Mouse (Mus musculus): ENCODE data around the gene Ucma. TPM values are rescaled to one million over a fixed set of nuclear protein-coding genes. Genes with fewer than 3 reads are reported as not detected.

Ucma gene
- polyA plus RNA-seq, 1 experiment, result not detected

DNA sequence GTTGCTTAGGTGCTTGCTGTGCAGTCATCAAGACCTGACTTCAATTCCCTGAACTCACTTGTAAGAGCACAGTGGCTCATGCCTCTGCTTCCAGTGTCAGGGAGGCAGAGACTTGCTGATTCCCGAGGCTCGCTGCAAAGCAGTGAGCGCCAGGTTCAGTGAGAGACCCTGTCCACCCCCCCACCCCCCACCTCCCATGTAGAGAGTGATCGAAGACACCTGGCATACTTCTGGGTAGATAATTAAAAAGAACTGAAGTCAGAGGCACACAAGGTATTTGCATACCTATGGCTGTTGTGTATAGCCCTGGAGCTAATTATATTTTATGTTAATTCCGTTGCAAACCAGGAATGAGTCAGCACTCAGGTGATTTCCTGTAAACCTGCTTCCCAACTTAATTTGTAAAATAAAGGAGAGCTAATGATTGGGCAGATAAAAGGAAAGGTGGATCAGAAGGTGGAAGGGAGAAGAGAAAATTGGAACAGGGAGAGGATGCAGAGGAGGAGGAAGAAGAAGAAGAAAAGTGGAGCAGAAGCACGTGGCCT, 21.6 kb upstream of the Ucma start:
- no peaks in the 10 kb centered on the region for H3K36me3 ChIP-seq (ENCODE audit: control insufficient read depth, insufficient read depth, low read length)
- H3K4me3 ChIP-seq (ENCODE audit: insufficient read depth, low read depth, low read length), result no peak overlapping the region
- TF ChIP-seq CTCF (conservative IDR thresholded peaks at IDR 0.05; ENCODE audit: insufficient read depth, insufficient read length, low read depth, low read length), result no peak
- H3K27me3 ChIP-seq (replicated peaks; ENCODE audit: control insufficient read depth, insufficient read depth, low read length), result no peaks in the 10 kb centered on the region
- H3K27ac ChIP-seq (ENCODE audit: insufficient read depth, low read depth, low read length), result no peak overlapping the region
- 58% methylated on average over 6 of the region's 6 CpGs for WGBS
- DNase-seq, result no peak
- no peaks in the 10 kb centered on the region for H3K4me1 ChIP-seq (ENCODE audit: control insufficient read depth, insufficient read depth, low read length)

DNA sequence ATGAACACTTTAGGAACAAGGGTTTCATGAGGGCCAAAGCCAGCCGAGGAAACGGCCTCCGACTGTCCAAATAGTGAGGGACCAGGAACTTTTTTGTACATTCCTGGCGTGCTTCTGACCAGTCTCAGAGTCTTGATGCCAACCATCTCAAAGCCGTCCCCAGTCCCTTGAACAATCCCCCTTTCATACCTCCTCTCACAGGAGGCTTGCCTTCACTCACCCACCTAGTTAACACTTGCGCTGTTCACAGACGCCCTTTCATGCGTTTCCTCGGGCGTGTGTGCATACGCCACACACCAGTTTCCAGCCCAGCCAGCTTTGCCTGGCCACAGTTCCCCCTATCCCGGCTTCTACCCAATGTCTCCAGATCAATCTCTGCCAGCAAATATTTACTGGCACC, 17.9 kb upstream of the Ucma start:
- no peak overlapping the region for H3K27ac ChIP-seq (ENCODE audit: insufficient read depth, low read depth, low read length)
- TF ChIP-seq CTCF (conservative IDR thresholded peaks at IDR 0.05; ENCODE audit: insufficient read depth, insufficient read length, low read depth, low read length) (no peak), POLR2A (IDR thresholded peaks at IDR 0.05; ENCODE audit: low read depth, low read length) (no peak)
- no peak overlapping the region for H3K4me3 ChIP-seq (ENCODE audit: insufficient read depth, low read depth, low read length)
- no peaks in the 10 kb centered on the region for H3K4me1 ChIP-seq (ENCODE audit: control insufficient read depth, insufficient read depth, low read length)
- H3K27me3 ChIP-seq (replicated peaks; ENCODE audit: control insufficient read depth, insufficient read depth, low read length), result no peaks in the 10 kb centered on the region
- no peak for DNase-seq
- 85% methylated on average over 12 of the region's 12 CpGs for WGBS
- H3K36me3 ChIP-seq (ENCODE audit: control insufficient read depth, insufficient read depth, low read length), result no peaks in the 10 kb centered on the region

DNA sequence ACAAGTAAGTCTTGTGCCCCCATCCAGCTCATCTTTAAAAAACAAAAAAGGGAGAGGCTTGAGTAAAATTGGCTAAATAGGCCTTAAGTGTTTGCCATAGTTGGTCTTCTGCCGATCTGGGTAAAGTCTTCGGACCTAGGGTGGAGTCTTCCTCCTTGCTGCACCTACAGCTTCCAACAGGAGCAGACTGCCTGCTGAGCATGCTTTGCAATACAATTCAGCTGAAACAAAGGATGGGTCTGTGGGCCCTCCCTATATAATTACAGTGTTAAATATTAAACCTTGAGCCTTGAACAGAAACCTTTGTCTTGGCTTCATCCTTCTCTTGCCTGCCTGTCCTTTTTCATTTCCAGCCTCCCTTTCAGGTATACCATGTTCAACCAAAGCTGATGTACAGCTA, 8.1 kb upstream of the Ucma start:
- TF ChIP-seq POLR2A (IDR thresholded peaks at IDR 0.05; ENCODE audit: low read depth, low read length), result no peak
- no peak for TF ChIP-seq CTCF (conservative IDR thresholded peaks at IDR 0.05; ENCODE audit: insufficient read depth, insufficient read length, low read depth, low read length)
- H3K27me3 ChIP-seq (replicated peaks; ENCODE audit: control insufficient read depth, insufficient read depth, low read length), result no peaks in the 10 kb centered on the region
- H3K36me3 ChIP-seq (ENCODE audit: control insufficient read depth, insufficient read depth, low read length), result no peaks in the 10 kb centered on the region
- H3K4me1 ChIP-seq (ENCODE audit: control insufficient read depth, insufficient read depth, low read length), result no peaks in the 10 kb centered on the region
- H3K4me3 ChIP-seq (ENCODE audit: insufficient read depth, low read depth, low read length), result no peak overlapping the region
- 97% methylated on average over 2 of the region's 2 CpGs for WGBS
- no peak overlapping the region for H3K27ac ChIP-seq (ENCODE audit: insufficient read depth, low read depth, low read length)
- DNase-seq, result no peak

- Histone ChIP-seq H3K36me3 (ENCODE audit: control insufficient read depth, insufficient read depth, low read length) (no peaks in the 10 kb centered on the region), H3K27me3 (replicated peaks; ENCODE audit: control insufficient read depth, insufficient read depth, low read length) (no peaks in the 10 kb centered on the region), H3K4me3 (ENCODE audit: insufficient read depth, low read depth, low read length) (no peak overlapping the region), H3K27ac (ENCODE audit: insufficient read depth, low read depth, low read length) (no peak overlapping the region), H3K4me1 (ENCODE audit: control insufficient read depth, insufficient read depth, low read length) (no peaks in the 10 kb centered on the region)
- DNase-seq, result no peak
- WGBS, result 64% methylated on average over 2 of the region's 2 CpGs
- TF ChIP-seq POLR2A (IDR thresholded peaks at IDR 0.05; ENCODE audit: low read depth, low read length), result no peak
- no peak for TF ChIP-seq CTCF (conservative IDR thresholded peaks at IDR 0.05; ENCODE audit: insufficient read depth, insufficient read length, low read depth, low read length)
These were observed 6.8 kb upstream of the Ucma start for GRCm38 (mm10) chr2:4969083-4969482.

DNA sequence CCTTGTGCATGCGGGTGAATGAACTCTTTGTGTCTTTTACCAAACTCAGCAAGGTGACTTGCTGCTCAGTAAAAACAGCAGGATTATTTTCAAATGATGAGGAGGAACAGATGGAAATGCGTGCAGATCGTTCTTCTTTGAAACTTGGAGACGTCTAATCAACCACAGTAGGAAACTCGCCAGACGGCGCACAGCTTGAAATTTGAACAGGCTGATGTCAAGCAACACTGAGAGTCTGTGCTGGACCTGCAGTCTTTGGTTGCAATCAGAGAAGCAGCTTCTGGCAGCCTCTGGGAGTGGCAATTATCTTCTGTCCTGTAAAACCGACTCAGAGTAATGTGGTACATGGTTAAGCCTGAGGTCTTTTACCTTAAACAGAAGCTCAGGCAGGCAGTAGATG, 2.2 kb downstream of the Ucma start:
- H3K4me1 ChIP-seq (ENCODE audit: control insufficient read depth, insufficient read depth, low read length), result no peaks in the 10 kb centered on the region
- H3K36me3 ChIP-seq (ENCODE audit: control insufficient read depth, insufficient read depth, low read length), result no peaks in the 10 kb centered on the region
- no peaks in the 10 kb centered on the region for H3K27me3 ChIP-seq (replicated peaks; ENCODE audit: control insufficient read depth, insufficient read depth, low read length)
- DNase-seq, result no peak
- H3K27ac ChIP-seq (ENCODE audit: insufficient read depth, low read depth, low read length), result no peak overlapping the region
- 35% methylated on average over 8 of the region's 8 CpGs for WGBS
- TF ChIP-seq CTCF (conservative IDR thresholded peaks at IDR 0.05; ENCODE audit: insufficient read depth, insufficient read length, low read depth, low read length) (no peak), POLR2A (IDR thresholded peaks at IDR 0.05; ENCODE audit: low read depth, low read length) (no peak)
- H3K4me3 ChIP-seq (ENCODE audit: insufficient read depth, low read depth, low read length), result no peak overlapping the region

DNA sequence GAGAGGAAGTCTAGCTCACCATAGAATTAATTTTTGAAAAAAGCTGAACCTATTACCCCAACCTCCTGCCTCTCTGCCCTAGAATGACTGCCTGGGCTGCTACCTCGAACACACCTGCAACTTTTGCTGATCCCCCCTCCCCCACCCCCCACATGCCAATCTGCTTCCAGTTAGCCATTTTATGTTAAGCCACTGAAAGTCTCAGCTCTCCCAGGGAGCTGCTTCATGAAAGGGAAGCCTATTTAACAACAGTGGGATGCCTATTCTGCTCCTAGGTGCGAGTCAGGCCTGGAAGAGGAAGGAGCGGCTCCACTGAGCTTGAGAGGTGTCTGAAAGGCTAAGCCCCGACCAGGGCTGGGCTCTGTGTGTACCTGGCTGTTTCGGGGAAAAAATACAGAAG, 8.1 kb downstream of the Ucma start:
- H3K4me1 ChIP-seq (ENCODE audit: control insufficient read depth, insufficient read depth, low read length), result no peaks in the 10 kb centered on the region
- DNase-seq, result no peak
- no peaks in the 10 kb centered on the region for H3K36me3 ChIP-seq (ENCODE audit: control insufficient read depth, insufficient read depth, low read length)
- WGBS, result 56% methylated on average over 5 of the region's 5 CpGs
- no peak overlapping the region for H3K4me3 ChIP-seq (ENCODE audit: insufficient read depth, low read depth, low read length)
- no peak for TF ChIP-seq CTCF (conservative IDR thresholded peaks at IDR 0.05; ENCODE audit: insufficient read depth, insufficient read length, low read depth, low read length)
- no peak for TF ChIP-seq POLR2A (IDR thresholded peaks at IDR 0.05; ENCODE audit: low read depth, low read length)
- H3K27me3 ChIP-seq (replicated peaks; ENCODE audit: control insufficient read depth, insufficient read depth, low read length), result no peaks in the 10 kb centered on the region
- H3K27ac ChIP-seq (ENCODE audit: insufficient read depth, low read depth, low read length), result no peak overlapping the region

GRCm38 (mm10) chr2:4985000-4985399, 9.1 kb downstream of the Ucma start:
- H3K27ac ChIP-seq (ENCODE audit: insufficient read depth, low read depth, low read length), result no peak overlapping the region
- H3K4me3 ChIP-seq (ENCODE audit: insufficient read depth, low read depth, low read length), result no peak overlapping the region
- no peaks in the 10 kb centered on the region for H3K4me1 ChIP-seq (ENCODE audit: control insufficient read depth, insufficient read depth, low read length)
- no peak for TF ChIP-seq POLR2A (IDR thresholded peaks at IDR 0.05; ENCODE audit: low read depth, low read length)
- TF ChIP-seq CTCF (conservative IDR thresholded peaks at IDR 0.05; ENCODE audit: insufficient read depth, insufficient read length, low read depth, low read length), result no peak
- H3K36me3 ChIP-seq (ENCODE audit: control insufficient read depth, insufficient read depth, low read length), result no peaks in the 10 kb centered on the region
- DNase-seq, result no peak
- 83% methylated on average over 6 of the region's 6 CpGs for WGBS
- H3K27me3 ChIP-seq (replicated peaks; ENCODE audit: control insufficient read depth, insufficient read depth, low read length), result no peaks in the 10 kb centered on the region

- Histone ChIP-seq H3K4me1 (ENCODE audit: control insufficient read depth, insufficient read depth, low read length) (no peaks in the 10 kb centered on the region), H3K36me3 (ENCODE audit: control insufficient read depth, insufficient read depth, low read length) (no peaks in the 10 kb centered on the region), H3K4me3 (ENCODE audit: insufficient read depth, low read depth, low read length) (no peak overlapping the region), H3K27me3 (replicated peaks; ENCODE audit: control insufficient read depth, insufficient read depth, low read length) (no peaks in the 10 kb centered on the region), H3K27ac (ENCODE audit: insufficient read depth, low read depth, low read length) (no peak overlapping the region)
- TF ChIP-seq POLR2A (IDR thresholded peaks at IDR 0.05; ENCODE audit: low read depth, low read length) (no peak), CTCF (conservative IDR thresholded peaks at IDR 0.05; ENCODE audit: insufficient read depth, insufficient read length, low read depth, low read length) (no peak)
- 73% methylated on average over 4 of the region's 4 CpGs for WGBS
- no peak for DNase-seq
These were observed 10.9 kb downstream of the Ucma start for GRCm38 (mm10) chr2:4986798-4987197.

Data from kidney, adult 2 months (tissue).